Mouse (Mus musculus): ENCODE results near the gene Anpep.

Anpep gene

GRCm38 (mm10) chr7:79892576-79893428 lies 31.9 kb upstream of the Anpep start:
- TF ChIP-seq NANOG (IDR thresholded peaks at IDR 0.05; ENCODE audit: borderline replicate concordance, low read length) (no peak), CTCF (conservative IDR thresholded peaks at IDR 0.05; ENCODE audit: low read length) (no peak), POU5F1 (IDR thresholded peaks at IDR 0.05; ENCODE audit: borderline replicate concordance, low read length) (no peak)
- H3K27me3 ChIP-seq (ENCODE audit: insufficient read depth, low read length), result no peaks in the 10 kb centered on the region
- no peaks in the 10 kb centered on the region for H3K9me3 ChIP-seq (ENCODE audit: low read length)
- H3K36me3 ChIP-seq (ENCODE audit: insufficient read depth, low read length), result peaks cover 64% of the 10 kb centered on the region
- H3K4me1 ChIP-seq (replicated peaks; ENCODE audit: low read depth, low read length), result peaks cover 67% of the 10 kb centered on the region
- no peak overlapping the region for H3K4me3 ChIP-seq (replicated peaks; ENCODE audit: low read length)

GRCm38 (mm10) chr7:79890436-79891221 lies 29.8 kb upstream of the Anpep start:
- Histone ChIP-seq H3K27me3 (ENCODE audit: insufficient read depth, low read length) (no peaks in the 10 kb centered on the region), H3K4me1 (replicated peaks; ENCODE audit: low read depth, low read length) (peaks cover 63% of the 10 kb centered on the region), H3K4me3 (replicated peaks; ENCODE audit: low read length) (no peak overlapping the region), H3K36me3 (ENCODE audit: insufficient read depth, low read length) (peaks cover 53% of the 10 kb centered on the region), H3K9me3 (ENCODE audit: low read length) (no peaks in the 10 kb centered on the region)
- no peak for TF ChIP-seq CTCF (conservative IDR thresholded peaks at IDR 0.05; ENCODE audit: low read length)
- TF ChIP-seq NANOG (IDR thresholded peaks at IDR 0.05; ENCODE audit: borderline replicate concordance, low read length), result no peak
- no peak for TF ChIP-seq POU5F1 (IDR thresholded peaks at IDR 0.05; ENCODE audit: borderline replicate concordance, low read length)

GRCm38 (mm10) chr7:79888603-79889002 lies 27.7 kb upstream of the Anpep start:
- Histone ChIP-seq H3K4me1 (replicated peaks; ENCODE audit: low read depth, low read length) (peaks cover 45% of the 10 kb centered on the region), H3K27me3 (ENCODE audit: insufficient read depth, low read length) (no peaks in the 10 kb centered on the region), H3K4me3 (replicated peaks; ENCODE audit: low read length) (no peak overlapping the region), H3K9me3 (ENCODE audit: low read length) (no peaks in the 10 kb centered on the region), H3K36me3 (ENCODE audit: insufficient read depth, low read length) (peaks cover 53% of the 10 kb centered on the region)
- TF ChIP-seq NANOG (IDR thresholded peaks at IDR 0.05; ENCODE audit: borderline replicate concordance, low read length), result no peak
- TF ChIP-seq CTCF (conservative IDR thresholded peaks at IDR 0.05; ENCODE audit: low read length), result no peak
- no peak for TF ChIP-seq POU5F1 (IDR thresholded peaks at IDR 0.05; ENCODE audit: borderline replicate concordance, low read length)

GRCm38 (mm10) chr7:79883613-79884334 lies 22.9 kb upstream of the Anpep start:
- Histone ChIP-seq H3K4me3 (replicated peaks; ENCODE audit: low read length) (no peak overlapping the region), H3K4me1 (replicated peaks; ENCODE audit: low read depth, low read length) (peaks cover 36% of the 10 kb centered on the region), H3K36me3 (ENCODE audit: insufficient read depth, low read length) (peaks cover 66% of the 10 kb centered on the region), H3K9me3 (ENCODE audit: low read length) (no peaks in the 10 kb centered on the region), H3K27me3 (ENCODE audit: insufficient read depth, low read length) (no peaks in the 10 kb centered on the region)
- TF ChIP-seq CTCF (conservative IDR thresholded peaks at IDR 0.05; ENCODE audit: low read length), result no peak
- TF ChIP-seq NANOG (IDR thresholded peaks at IDR 0.05; ENCODE audit: borderline replicate concordance, low read length), result no peak
- no peak for TF ChIP-seq POU5F1 (IDR thresholded peaks at IDR 0.05; ENCODE audit: borderline replicate concordance, low read length)

GRCm38 (mm10) chr7:79881901-79882300 lies 21.0 kb upstream of the Anpep start:
- H3K9me3 ChIP-seq (ENCODE audit: low read length), result no peaks in the 10 kb centered on the region
- peaks cover 37% of the 10 kb centered on the region for H3K4me1 ChIP-seq (replicated peaks; ENCODE audit: low read depth, low read length)
- no peaks in the 10 kb centered on the region for H3K27me3 ChIP-seq (ENCODE audit: insufficient read depth, low read length)
- H3K4me3 ChIP-seq (replicated peaks; ENCODE audit: low read length), result no peak overlapping the region
- H3K36me3 ChIP-seq (ENCODE audit: insufficient read depth, low read length), result peaks cover 59% of the 10 kb centered on the region
- TF ChIP-seq NANOG (IDR thresholded peaks at IDR 0.05; ENCODE audit: borderline replicate concordance, low read length) (no peak), POU5F1 (IDR thresholded peaks at IDR 0.05; ENCODE audit: borderline replicate concordance, low read length) (no peak), CTCF (conservative IDR thresholded peaks at IDR 0.05; ENCODE audit: low read length) (no peak)

- Histone ChIP-seq H3K27me3 (ENCODE audit: insufficient read depth, low read length) (no peaks in the 10 kb centered on the region), H3K9me3 (ENCODE audit: low read length) (no peaks in the 10 kb centered on the region), H3K36me3 (ENCODE audit: insufficient read depth, low read length) (peaks cover 68% of the 10 kb centered on the region), H3K4me3 (replicated peaks; ENCODE audit: low read length) (no peak overlapping the region), H3K4me1 (replicated peaks; ENCODE audit: low read depth, low read length) (peaks cover 43% of the 10 kb centered on the region)
- TF ChIP-seq POU5F1 (IDR thresholded peaks at IDR 0.05; ENCODE audit: borderline replicate concordance, low read length) (no peak), NANOG (IDR thresholded peaks at IDR 0.05; ENCODE audit: borderline replicate concordance, low read length) (no peak), CTCF (conservative IDR thresholded peaks at IDR 0.05; ENCODE audit: low read length) (no peak)
Measured at GRCm38 (mm10) chr7:79880998-79881397, 20.1 kb upstream of the Anpep start.

- H3K9me3 ChIP-seq (ENCODE audit: low read length), result no peaks in the 10 kb centered on the region
- no peak overlapping the region for H3K4me3 ChIP-seq (replicated peaks; ENCODE audit: low read length)
- no peaks in the 10 kb centered on the region for H3K27me3 ChIP-seq (ENCODE audit: insufficient read depth, low read length)
- no peak for TF ChIP-seq POU5F1 (IDR thresholded peaks at IDR 0.05; ENCODE audit: borderline replicate concordance, low read length)
- TF ChIP-seq NANOG (IDR thresholded peaks at IDR 0.05; ENCODE audit: borderline replicate concordance, low read length), result no peak
- no peak for TF ChIP-seq CTCF (conservative IDR thresholded peaks at IDR 0.05; ENCODE audit: low read length)
- peaks cover 43% of the 10 kb centered on the region for H3K4me1 ChIP-seq (replicated peaks; ENCODE audit: low read depth, low read length)
- H3K36me3 ChIP-seq (ENCODE audit: insufficient read depth, low read length), result peaks cover 66% of the 10 kb centered on the region
Measured at GRCm38 (mm10) chr7:79880033-79880432, 19.2 kb upstream of the Anpep start.

Data from E14TG2a.4 (cell line).